Mouse (Mus musculus) brain, adult 2 months (tissue): ENCODE measurements around the gene Rap1gap2.
A peak's percentile ranks its signal among the peaks of the same experiment; 100 is the strongest.

Source experiments
- DNase-seq: peaks from one replicate; pipeline ENCODE4 v3.0.0; 2011; ENCODE audit warnings: low read depth, low spot score

Gene Rap1gap2

GRCm38 (mm10) chr11:74574768-74575434, 35.8 kb downstream of the Rap1gap2 start:
- DNase-seq = no peak

- no peak for DNase-seq
These were observed 38.2 kb downstream of the Rap1gap2 start for GRCm38 (mm10) chr11:74572459-74573061.

- DNase-seq = no peak
These were observed 41.0 kb downstream of the Rap1gap2 start for GRCm38 (mm10) chr11:74569735-74570134.

- peak; percentile 91 for DNase-seq
These were observed 42.3 kb downstream of the Rap1gap2 start for GRCm38 (mm10) chr11:74568463-74568862.

GRCm38 (mm10) chr11:74568004-74568403, 42.7 kb downstream of the Rap1gap2 start:
- no peak for DNase-seq

GRCm38 (mm10) chr11:74566326-74566874, 44.3 kb downstream of the Rap1gap2 start:
- DNase-seq = no peak

- no peak for DNase-seq
These were observed 49.3 kb downstream of the Rap1gap2 start for GRCm38 (mm10) chr11:74561392-74561791.

GRCm38 (mm10) chr11:74560600-74561227, 50.0 kb downstream of the Rap1gap2 start:
- DNase-seq = no peak

- peak; percentile 75 for DNase-seq
These were observed 50.8 kb downstream of the Rap1gap2 start for GRCm38 (mm10) chr11:74559793-74560433.

- DNase-seq = peak; percentile 71
These were observed 51.8 kb downstream of the Rap1gap2 start for GRCm38 (mm10) chr11:74558933-74559332.

GRCm38 (mm10) chr11:74557456-74558230, 53.1 kb downstream of the Rap1gap2 start:
- DNase-seq = peak; percentile 78

- peak; percentile 67 for DNase-seq
These were observed 54.9 kb downstream of the Rap1gap2 start for GRCm38 (mm10) chr11:74555716-74556374.

- DNase-seq = peak; percentile 93
These were observed 55.9 kb downstream of the Rap1gap2 start for GRCm38 (mm10) chr11:74554683-74555341.

- no peak for DNase-seq
These were observed 59.1 kb downstream of the Rap1gap2 start for GRCm38 (mm10) chr11:74551568-74551967.

GRCm38 (mm10) chr11:74550615-74551102, 60.1 kb downstream of the Rap1gap2 start:
- no peak for DNase-seq

GRCm38 (mm10) chr11:74548781-74549382, 61.8 kb downstream of the Rap1gap2 start:
- DNase-seq = peak; percentile 79

GRCm38 (mm10) chr11:74546933-74547694, 63.6 kb downstream of the Rap1gap2 start:
- peak; percentile 83 for DNase-seq

- DNase-seq = peak; percentile 80
These were observed 64.5 kb downstream of the Rap1gap2 start for GRCm38 (mm10) chr11:74546165-74546564.

- DNase-seq = no peak
These were observed 65.2 kb downstream of the Rap1gap2 start for GRCm38 (mm10) chr11:74545560-74545959.
